Mouse (Mus musculus): ENCODE results near the gene Tmem56. TPM values are rescaled to one million over a fixed set of nuclear protein-coding genes. Genes with fewer than 3 reads are reported as not detected.

Tmem56 gene
- total and polyA plus RNA-seq, 3 experiments = 0.32 to 0.39 TPM; not detected in 1

DNA sequence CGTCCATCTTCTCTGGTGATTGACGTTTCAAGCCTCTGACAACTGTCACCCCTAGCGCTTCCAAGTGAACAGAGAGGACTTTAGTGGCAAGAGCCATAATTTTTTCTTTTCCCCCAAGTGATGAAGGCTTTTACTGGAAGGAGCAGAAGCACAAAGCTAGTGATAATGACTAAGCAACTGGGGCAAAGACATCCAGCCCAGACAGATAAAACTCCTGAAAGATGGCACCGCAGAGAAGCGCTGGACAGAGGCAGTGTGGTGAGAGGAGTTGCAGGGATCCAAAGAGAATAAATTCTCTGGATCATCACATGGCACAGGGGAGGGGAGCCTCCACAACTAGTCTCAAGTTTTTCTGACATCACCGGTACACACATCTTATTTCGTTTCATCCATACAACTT, 21.6 kb downstream of the Tmem56 start:
- no peaks in the 10 kb centered on the region for H3K79me2 ChIP-seq (ENCODE audit: control insufficient read depth, insufficient read depth, low read length, poor library complexity)
- H3K4me1 ChIP-seq (ENCODE audit: control insufficient read depth in 1 of 2, insufficient read depth in 2 of 2, low read length in 2 of 2) = peaks cover 4 to 14% of the 10 kb centered on the region in 2 experiments; a peak in 3 of 4 replicates
- no peak overlapping the region for H3K27ac ChIP-seq (ENCODE audit: control insufficient read depth, low read depth, low read length)
- H3K36me3 ChIP-seq (ENCODE audit: control insufficient read depth in 1 of 2, insufficient read depth in 2 of 2, low read length in 2 of 2) = peaks cover 0 to 9% of the 10 kb centered on the region in 2 experiments; a peak in 2 of 4 replicates
- DNase-seq (ENCODE audit: low read depth, low spot score) = peak; percentile 14
- TF ChIP-seq SIN3A (IDR thresholded peaks at IDR 0.05; ENCODE audit: low read length) = no peak
- H3K4me3 ChIP-seq (ENCODE audit: control insufficient read depth in 1 of 2, insufficient read depth in 1 of 2, low read depth in 2 of 2, low read length in 2 of 2) = no peak overlapping the region
- H3K9ac ChIP-seq (ENCODE audit: control insufficient read depth, low read depth, low read length, poor library complexity, severe bottlenecking) = no peak overlapping the region
- H3K27me3 ChIP-seq (ENCODE audit: control insufficient read depth in 1 of 2, insufficient read depth in 2 of 2, low read length in 2 of 2) = peaks cover 26% of the 10 kb centered on the region in 2 experiments
- no peaks in the 10 kb centered on the region for H3K9me3 ChIP-seq (replicated peaks; ENCODE audit: insufficient read depth, low read length)

DNA sequence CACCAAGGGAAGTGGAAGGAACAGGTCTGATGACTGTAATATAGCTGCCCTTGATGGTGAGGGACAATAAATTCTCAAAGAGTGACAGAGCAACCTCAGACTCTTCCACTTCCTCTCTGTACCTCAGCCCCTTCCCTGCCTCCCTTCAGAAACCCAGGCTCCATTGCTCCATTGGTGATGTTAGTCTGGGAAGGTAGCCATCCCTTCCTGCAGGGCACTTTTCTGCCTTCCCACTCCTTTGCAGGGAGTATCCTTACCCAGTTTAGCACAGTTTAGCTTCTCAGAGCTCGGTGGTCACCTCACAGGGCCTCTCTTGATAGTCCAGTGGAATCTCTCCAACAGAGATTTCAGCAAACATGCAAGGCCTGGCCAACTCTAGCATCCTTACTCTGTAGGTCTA, 22.1 kb downstream of the Tmem56 start:
- peaks cover 4 to 14% of the 10 kb centered on the region in 2 experiments; a peak in 3 of 4 replicates for H3K4me1 ChIP-seq (ENCODE audit: control insufficient read depth in 1 of 2, insufficient read depth in 2 of 2, low read length in 2 of 2)
- H3K9ac ChIP-seq (ENCODE audit: control insufficient read depth, low read depth, low read length, poor library complexity, severe bottlenecking) = no peak overlapping the region

DNA sequence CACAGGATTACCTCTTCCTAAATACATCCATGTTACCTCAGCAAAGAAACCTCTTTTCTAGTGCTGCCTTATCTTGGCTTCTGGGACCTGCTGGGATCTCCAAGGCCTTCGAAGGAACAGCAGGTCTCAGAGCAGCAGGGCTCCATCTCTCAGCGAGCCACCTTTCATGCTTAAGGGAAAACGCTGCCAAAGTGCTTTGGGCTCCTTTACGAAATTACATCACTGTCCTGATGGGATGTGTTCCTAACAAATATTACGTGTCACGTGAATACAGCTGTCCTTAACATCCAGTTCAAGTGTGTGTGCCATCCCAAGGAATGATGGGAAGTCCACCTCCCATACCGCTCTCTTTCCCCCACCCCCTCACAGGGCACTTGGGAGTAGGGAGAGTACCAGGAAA, 22.9 kb downstream of the Tmem56 start:
- no peak for DNase-seq (ENCODE audit: low read depth, low spot score)
- no peak overlapping the region for H3K4me3 ChIP-seq (ENCODE audit: control insufficient read depth in 1 of 2, insufficient read depth in 1 of 2, low read depth in 2 of 2, low read length in 2 of 2)
- peaks cover 0 to 9% of the 10 kb centered on the region in 2 experiments; a peak in 2 of 4 replicates for H3K36me3 ChIP-seq (ENCODE audit: control insufficient read depth in 1 of 2, insufficient read depth in 2 of 2, low read length in 2 of 2)
- H3K9me3 ChIP-seq (replicated peaks; ENCODE audit: insufficient read depth, low read length) = no peaks in the 10 kb centered on the region
- peaks cover 26% of the 10 kb centered on the region in 2 experiments for H3K27me3 ChIP-seq (ENCODE audit: control insufficient read depth in 1 of 2, insufficient read depth in 2 of 2, low read length in 2 of 2)
- no peak overlapping the region for H3K27ac ChIP-seq (ENCODE audit: control insufficient read depth, low read depth, low read length)
- no peak overlapping the region for H3K9ac ChIP-seq (ENCODE audit: control insufficient read depth, low read depth, low read length, poor library complexity, severe bottlenecking)
- peaks cover 4 to 14% of the 10 kb centered on the region in 2 experiments; a peak in 3 of 4 replicates for H3K4me1 ChIP-seq (ENCODE audit: control insufficient read depth in 1 of 2, insufficient read depth in 2 of 2, low read length in 2 of 2)
- H3K79me2 ChIP-seq (ENCODE audit: control insufficient read depth, insufficient read depth, low read length, poor library complexity) = no peaks in the 10 kb centered on the region
- TF ChIP-seq RCOR1 (IDR thresholded peaks at IDR 0.05; ENCODE audit: low read depth, low read length) (no peak), BHLHE40 (IDR thresholded peaks at IDR 0.05; ENCODE audit: borderline replicate concordance, low read depth, low read length) (no peak), NRF1 (IDR thresholded peaks at IDR 0.05; ENCODE audit: insufficient read depth, low read depth, low read length, poor library complexity, severe bottlenecking) (no peak), KAT2A (conservative IDR thresholded peaks at IDR 0.05; ENCODE audit: low read depth, low read length) (no peak), CHD1 (IDR thresholded peaks at IDR 0.05; ENCODE audit: low read depth, low read length) (no peak), GATA1 (IDR thresholded peaks at IDR 0.05; ENCODE audit: low read depth, low read length) (no peak), EP300 (IDR thresholded peaks at IDR 0.05; ENCODE audit: low read depth in 1 of 2, low read length in 2 of 2) (no peak), CTCF (IDR thresholded peaks at IDR 0.05 in 2 of 3, conservative IDR thresholded peaks at IDR 0.05 in 1 of 3; ENCODE audit: control insufficient read depth in 1 of 3, insufficient read depth in 1 of 3, low read depth in 2 of 3, low read length in 3 of 3, poor library complexity in 1 of 3, severe bottlenecking in 1 of 3) (no peak), ZKSCAN1 (IDR thresholded peaks at IDR 0.05; ENCODE audit: low read depth, low read length) (no peak), MAZ (IDR thresholded peaks at IDR 0.05; ENCODE audit: low read depth, low read length) (no peak), MYC (IDR thresholded peaks at IDR 0.05; ENCODE audit: low read depth, low read length) (no peak), ZC3H11A (IDR thresholded peaks at IDR 0.05; ENCODE audit: low read depth, low read length) (no peak), JUND (IDR thresholded peaks at IDR 0.05; ENCODE audit: low read depth, low read length) (no peak), NELFE (IDR thresholded peaks at IDR 0.05; ENCODE audit: low read depth, low read length) (no peak), SMC3 (IDR thresholded peaks at IDR 0.05; ENCODE audit: low read depth, low read length) (no peak), MXI1 (IDR thresholded peaks at IDR 0.05; ENCODE audit: low read depth, low read length) (no peak), UBTF (IDR thresholded peaks at IDR 0.05; ENCODE audit: borderline replicate concordance, insufficient read depth, low read depth, low read length) (no peak), POLR2AphosphoS5 (IDR thresholded peaks at IDR 0.05; ENCODE audit: borderline replicate concordance, low read depth, low read length) (no peak)

More for the DNA sequence above, 22.1 kb downstream of the Tmem56 start:
- Histone ChIP-seq H3K36me3 (ENCODE audit: control insufficient read depth in 1 of 2, insufficient read depth in 2 of 2, low read length in 2 of 2) (peaks cover 0 to 9% of the 10 kb centered on the region in 2 experiments; a peak in 2 of 4 replicates), H3K27me3 (ENCODE audit: control insufficient read depth in 1 of 2, insufficient read depth in 2 of 2, low read length in 2 of 2) (peaks cover 26% of the 10 kb centered on the region in 2 experiments), H3K9me3 (replicated peaks; ENCODE audit: insufficient read depth, low read length) (no peaks in the 10 kb centered on the region), H3K4me3 (ENCODE audit: control insufficient read depth in 1 of 2, insufficient read depth in 1 of 2, low read depth in 2 of 2, low read length in 2 of 2) (no peak overlapping the region), H3K27ac (ENCODE audit: control insufficient read depth, low read depth, low read length) (no peak overlapping the region), H3K79me2 (ENCODE audit: control insufficient read depth, insufficient read depth, low read length, poor library complexity) (no peaks in the 10 kb centered on the region)
- no peak for DNase-seq (ENCODE audit: low read depth, low spot score)
- no peak for TF ChIP-seq POLR2A (IDR thresholded peaks at IDR 0.05; ENCODE audit: control insufficient read depth in 1 of 2, insufficient read depth in 1 of 2, low read depth in 1 of 2, low read length in 2 of 2, poor library complexity in 1 of 2)
- TF ChIP-seq POLR2AphosphoS2 (IDR thresholded peaks at IDR 0.05; ENCODE audit: low read length) = no peak
- TF ChIP-seq POLR2AphosphoS5 (IDR thresholded peaks at IDR 0.05; ENCODE audit: borderline replicate concordance, low read depth, low read length) = no peak
- no peak for TF ChIP-seq NRF1 (IDR thresholded peaks at IDR 0.05; ENCODE audit: insufficient read depth, low read depth, low read length, poor library complexity, severe bottlenecking)
- TF ChIP-seq EP300 (IDR thresholded peaks at IDR 0.05; ENCODE audit: low read depth in 1 of 2, low read length in 2 of 2) = no peak
- TF ChIP-seq USF1 (IDR thresholded peaks at IDR 0.05; ENCODE audit: low read depth, low read length) = no peak
- TF ChIP-seq BHLHE40 (IDR thresholded peaks at IDR 0.05; ENCODE audit: borderline replicate concordance, low read depth, low read length) = no peak
- no peak for TF ChIP-seq CHD1 (IDR thresholded peaks at IDR 0.05; ENCODE audit: low read depth, low read length)
- TF ChIP-seq ELF1 (IDR thresholded peaks at IDR 0.05; ENCODE audit: low read depth, low read length) = no peak
- TF ChIP-seq MYC (IDR thresholded peaks at IDR 0.05; ENCODE audit: low read depth, low read length) = no peak
- no peak for TF ChIP-seq ZMIZ1 (IDR thresholded peaks at IDR 0.05; ENCODE audit: low read depth, low read length)
- TF ChIP-seq E2F4 (IDR thresholded peaks at IDR 0.05; ENCODE audit: borderline replicate concordance, low read depth, low read length) = no peak
- TF ChIP-seq ETS1 (IDR thresholded peaks at IDR 0.05; ENCODE audit: low read depth, low read length) = no peak
- TF ChIP-seq ZC3H11A (IDR thresholded peaks at IDR 0.05; ENCODE audit: low read depth, low read length) = no peak
- TF ChIP-seq KAT2A (conservative IDR thresholded peaks at IDR 0.05; ENCODE audit: low read depth, low read length) = no peak
- no peak for TF ChIP-seq SIN3A (IDR thresholded peaks at IDR 0.05; ENCODE audit: low read length)
- TF ChIP-seq JUND (IDR thresholded peaks at IDR 0.05; ENCODE audit: low read depth, low read length) = no peak
- TF ChIP-seq UBTF (IDR thresholded peaks at IDR 0.05; ENCODE audit: borderline replicate concordance, insufficient read depth, low read depth, low read length) = no peak
- TF ChIP-seq NELFE (IDR thresholded peaks at IDR 0.05; ENCODE audit: low read depth, low read length) = no peak
- no peak for TF ChIP-seq GATA1 (IDR thresholded peaks at IDR 0.05; ENCODE audit: low read depth, low read length)
